14 mouse cellular contexts compared by ENCODE assay signal in the genomic region with DNA sequence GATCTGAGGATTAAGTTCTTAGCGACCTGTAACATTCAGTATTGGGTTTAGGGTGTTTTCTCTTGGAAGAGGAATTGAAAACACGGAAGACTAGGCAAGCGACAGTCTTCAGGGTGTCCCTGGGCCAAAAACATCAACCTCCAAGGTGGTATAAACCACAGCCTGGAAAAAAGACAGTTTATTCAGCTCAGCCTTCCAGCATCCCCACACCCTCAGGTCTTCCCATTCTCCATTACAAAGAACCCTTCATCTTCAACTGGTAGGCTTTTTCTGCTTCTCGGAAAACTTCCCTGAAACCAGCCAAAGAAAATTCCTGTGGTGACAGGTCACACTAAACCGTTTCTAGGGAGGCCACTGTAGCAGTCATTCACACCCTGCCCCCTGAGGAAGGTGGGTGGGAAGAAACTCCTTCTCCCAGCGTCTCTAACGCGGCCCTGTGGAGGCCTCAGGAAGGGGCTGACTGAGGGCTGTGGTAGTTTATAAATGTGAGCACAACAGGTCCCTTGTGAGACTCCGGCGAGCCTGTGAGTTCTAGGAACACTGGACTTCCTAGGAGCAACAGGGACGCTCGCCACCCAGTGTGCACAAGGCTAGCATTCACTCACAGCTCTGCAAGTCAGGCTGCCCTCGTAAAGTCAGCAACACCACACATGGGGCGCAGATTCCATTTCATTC. TPM values are rescaled to one million over a fixed set of nuclear protein-coding genes. Genes with fewer than 3 reads are reported as not detected.
A peak's percentile ranks its signal among the peaks of the same experiment; 100 is the strongest.
DNase-seq lines count a peak whose midpoint lies in the region; ATAC-seq lines count a peak whose summit lies in the region.
"Had no signal": no experiment of that assay in that cellular context is flagged by ENCODE, and none has a peak within 500 bp of the region (broad histone marks: within the 10 kb centered on the region; RNA-seq: fewer than 3 reads in every experiment).

No protein-coding gene starts in this region.

- peak; percentile 47 for DNase-seq in R1 (ENCODE audit: low read depth, low spot score)
- DNase-seq in embryonic facial prominence, embryonic 11.5 days (ENCODE audit: low spot score) = no peak
- DNase-seq in thymus, adult 18-20 months = no peak
- DNase-seq: adrenal gland, postnatal 25 days; cerebellum, adult 8-10 months; layer of hippocampus, postnatal 36 days; lung, adult 2 months; right cerebral cortex, postnatal 14 days had no signal

- H3K27me3 ChIP-seq in intestine, embryonic 16.5 days (replicated peaks; ENCODE audit: control insufficient read depth, insufficient read depth, low read length) = no peaks in the 10 kb centered on the region
- H3K27me3 ChIP-seq in intestine, embryonic 15.5 days (replicated peaks) = no peaks in the 10 kb centered on the region
- no peaks in the 10 kb centered on the region for H3K27me3 ChIP-seq in embryonic facial prominence, embryonic 11.5 days (ENCODE audit: control insufficient read depth, insufficient read depth, low read length)
- no peaks in the 10 kb centered on the region for H3K27me3 ChIP-seq in limb, embryonic 13.5 days
- H3K27me3 ChIP-seq in midbrain, embryonic 16.5 days (ENCODE audit: control insufficient read depth, insufficient read depth, low read depth, low read length) = no peaks in the 10 kb centered on the region
- H3K27me3 ChIP-seq: forebrain, embryonic 15.5 days had no signal

- 0 out of 2 replicates have a peak overlapping the region, but pooled peaks have one; percentile 20 for H3K27ac ChIP-seq in intestine, embryonic 16.5 days (ENCODE audit: low read length)
- H3K27ac ChIP-seq in intestine, embryonic 15.5 days = no peak overlapping the region
- no peak overlapping the region for H3K27ac ChIP-seq in embryonic facial prominence, embryonic 11.5 days (replicated peaks; ENCODE audit: low read depth, low read length)
- peak overlapping the region; percentile 93 for H3K27ac ChIP-seq in limb, embryonic 13.5 days
- H3K27ac ChIP-seq in midbrain, embryonic 16.5 days (ENCODE audit: low read length) = no peak overlapping the region
- H3K27ac ChIP-seq: forebrain, embryonic 15.5 days had no signal

- no peaks in the 10 kb centered on the region for H3K9me3 ChIP-seq in intestine, embryonic 16.5 days (ENCODE audit: control insufficient read depth, low read length)
- H3K9me3 ChIP-seq in intestine, embryonic 15.5 days = no peaks in the 10 kb centered on the region
- no peaks in the 10 kb centered on the region for H3K9me3 ChIP-seq in embryonic facial prominence, embryonic 11.5 days (replicated peaks; ENCODE audit: control insufficient read depth, low read length)
- no peaks in the 10 kb centered on the region for H3K9me3 ChIP-seq in limb, embryonic 13.5 days
- no peaks in the 10 kb centered on the region for H3K9me3 ChIP-seq in midbrain, embryonic 16.5 days (replicated peaks; ENCODE audit: control insufficient read depth, low read length, poor library complexity, severe bottlenecking)
- H3K9me3 ChIP-seq: forebrain, embryonic 15.5 days had no signal

- WGBS in intestine, embryonic 16.5 days = 48% methylated on average over 14 of the region's 14 CpGs
- 42% methylated on average over 14 of the region's 14 CpGs for WGBS in intestine, embryonic 15.5 days
- WGBS in embryonic facial prominence, embryonic 11.5 days = 33% methylated on average over 14 of the region's 14 CpGs
- 20% methylated on average over 14 of the region's 14 CpGs for WGBS in limb, embryonic 13.5 days
- 56% methylated on average over 14 of the region's 14 CpGs for WGBS in midbrain, embryonic 16.5 days

- H3K36me3 ChIP-seq in intestine, embryonic 16.5 days (ENCODE audit: control insufficient read depth, insufficient read depth, low read length) = no peaks in the 10 kb centered on the region
- peaks cover 14% of the 10 kb centered on the region; the same call in 1 of the 2 replicates for H3K36me3 ChIP-seq in intestine, embryonic 15.5 days
- H3K36me3 ChIP-seq in embryonic facial prominence, embryonic 11.5 days (replicated peaks; ENCODE audit: control insufficient read depth, insufficient read depth, low read depth, low read length) = no peaks in the 10 kb centered on the region
- peaks cover 18% of the 10 kb centered on the region for H3K36me3 ChIP-seq in limb, embryonic 13.5 days
- H3K36me3 ChIP-seq in midbrain, embryonic 16.5 days (ENCODE audit: control insufficient read depth, insufficient read depth, low read length) = peaks cover 9% of the 10 kb centered on the region

- H3K4me2 ChIP-seq in intestine, embryonic 16.5 days (ENCODE audit: low read depth, low read length) = no peak overlapping the region
- no peak overlapping the region for H3K4me2 ChIP-seq in intestine, embryonic 15.5 days (replicated peaks)
- H3K4me2 ChIP-seq in embryonic facial prominence, embryonic 11.5 days (ENCODE audit: low read depth, low read length) = no peak overlapping the region
- H3K4me2 ChIP-seq in limb, embryonic 13.5 days (replicated peaks) = peak overlapping the region; percentile 19; the same call in 1 of the 2 replicates
- no peak overlapping the region for H3K4me2 ChIP-seq in midbrain, embryonic 16.5 days (ENCODE audit: low read length)
- H3K4me2 ChIP-seq: forebrain, embryonic 15.5 days had no signal

- no peak overlapping the region for H3K4me3 ChIP-seq in intestine, embryonic 16.5 days (ENCODE audit: low read length)
- no peak overlapping the region for H3K4me3 ChIP-seq in intestine, embryonic 15.5 days (replicated peaks)
- H3K4me3 ChIP-seq in embryonic facial prominence, embryonic 11.5 days (ENCODE audit: low read depth, low read length) = no peak overlapping the region
- no peak overlapping the region for H3K4me3 ChIP-seq in limb, embryonic 13.5 days
- H3K4me3 ChIP-seq in midbrain, embryonic 16.5 days (ENCODE audit: low read depth, low read length) = no peak overlapping the region
- H3K4me3 ChIP-seq: forebrain, embryonic 15.5 days; myocyte had no signal

- no peaks in the 10 kb centered on the region for H3K4me1 ChIP-seq in intestine, embryonic 16.5 days (ENCODE audit: control insufficient read depth, insufficient read depth, low read length)
- H3K4me1 ChIP-seq in intestine, embryonic 15.5 days (replicated peaks) = peaks cover 2% of the 10 kb centered on the region; the same call in 1 of the 2 replicates
- no peaks in the 10 kb centered on the region for H3K4me1 ChIP-seq in embryonic facial prominence, embryonic 11.5 days (ENCODE audit: control insufficient read depth, insufficient read depth, low read length)
- peaks cover 41% of the 10 kb centered on the region for H3K4me1 ChIP-seq in limb, embryonic 13.5 days
- H3K4me1 ChIP-seq in midbrain, embryonic 16.5 days (ENCODE audit: control insufficient read depth, insufficient read depth, low read length) = no peaks in the 10 kb centered on the region
- H3K4me1 ChIP-seq: forebrain, embryonic 15.5 days had no signal

- ATAC-seq in intestine, embryonic 16.5 days = no peak
- no peak for ATAC-seq in intestine, embryonic 15.5 days
- no peak for ATAC-seq in embryonic facial prominence, embryonic 11.5 days (replicated peaks; ENCODE audit: insufficient number of reproducible peaks, low FRiP score, low TSS enrichment, low read depth)
- ATAC-seq in limb, embryonic 13.5 days (ENCODE audit: low FRiP score, low read depth) = peak; percentile 91
- ATAC-seq in midbrain, embryonic 16.5 days = no peak
- ATAC-seq: forebrain, embryonic 15.5 days had no signal

- H3K9ac ChIP-seq in intestine, embryonic 16.5 days (ENCODE audit: low read depth, low read length) = no peak overlapping the region; the same call in 1 of the 2 replicates
- H3K9ac ChIP-seq in intestine, embryonic 15.5 days = no peak overlapping the region
- H3K9ac ChIP-seq in embryonic facial prominence, embryonic 11.5 days (replicated peaks; ENCODE audit: low read length) = peak overlapping the region; percentile 5; the same call in 1 of the 2 replicates
- no peak overlapping the region for H3K9ac ChIP-seq in limb, embryonic 13.5 days
- no peak overlapping the region for H3K9ac ChIP-seq in midbrain, embryonic 16.5 days (ENCODE audit: low read depth, low read length)
- H3K9ac ChIP-seq: forebrain, embryonic 15.5 days had no signal

RNA-seq across cellular contexts. Expression of a gene that starts 20.7 kb away (rescaled TPM):
- polyA plus RNA-seq in intestine, embryonic 16.5 days (2015; fragmentation: Nextera tagmentation; extraction: Ambion mirVana) = 0.22 and 0.45 TPM in 2 replicates
- 0.15 and 0.29 TPM in 2 replicates for polyA plus RNA-seq in intestine, embryonic 15.5 days (2015; fragmentation: Nextera tagmentation; extraction: Ambion mirVana)
- polyA plus RNA-seq in embryonic facial prominence, embryonic 11.5 days (2014; fragmentation: Nextera tagmentation; extraction: Ambion mirVana) = 0.07 and 0.20 TPM in 2 replicates
- polyA plus RNA-seq in limb, embryonic 13.5 days (2015; fragmentation: Nextera tagmentation; extraction: Ambion mirVana) = 2.5 and 2.8 TPM in 2 replicates
- polyA plus RNA-seq in midbrain, embryonic 16.5 days (2015; fragmentation: Nextera tagmentation; extraction: Ambion mirVana) = 1.9 and 3.9 TPM in 2 replicates
- polyA plus RNA-seq: myocyte had no signal

RNA-seq across cellular contexts. Expression of a gene that starts 32.3 kb away (rescaled TPM):
- polyA plus RNA-seq in intestine, embryonic 16.5 days (2015; fragmentation: Nextera tagmentation; extraction: Ambion mirVana) = not detected in 2 replicates
- not detected in 2 replicates for polyA plus RNA-seq in intestine, embryonic 15.5 days (2015; fragmentation: Nextera tagmentation; extraction: Ambion mirVana)
- not detected in 2 replicates for polyA plus RNA-seq in embryonic facial prominence, embryonic 11.5 days (2014; fragmentation: Nextera tagmentation; extraction: Ambion mirVana)
- not detected in 2 replicates for polyA plus RNA-seq in limb, embryonic 13.5 days (2015; fragmentation: Nextera tagmentation; extraction: Ambion mirVana)
- polyA plus RNA-seq in midbrain, embryonic 16.5 days (2015; fragmentation: Nextera tagmentation; extraction: Ambion mirVana) = not detected in 2 replicates
- polyA plus RNA-seq: forebrain, embryonic 15.5 days; myocyte had no signal

RNA-seq across cellular contexts. Expression of a gene that starts 40.2 kb away (rescaled TPM):
- not detected in 2 replicates for polyA plus RNA-seq in intestine, embryonic 16.5 days (2015; fragmentation: Nextera tagmentation; extraction: Ambion mirVana)
- not detected in 2 replicates for polyA plus RNA-seq in intestine, embryonic 15.5 days (2015; fragmentation: Nextera tagmentation; extraction: Ambion mirVana)
- polyA plus RNA-seq in embryonic facial prominence, embryonic 11.5 days (2014; fragmentation: Nextera tagmentation; extraction: Ambion mirVana) = not detected in 2 replicates
- polyA plus RNA-seq in limb, embryonic 13.5 days (2015; fragmentation: Nextera tagmentation; extraction: Ambion mirVana) = 0.51 TPM in 1 of 2 replicates, not detected in the other
- not detected in 2 replicates for polyA plus RNA-seq in midbrain, embryonic 16.5 days (2015; fragmentation: Nextera tagmentation; extraction: Ambion mirVana)
- polyA plus RNA-seq: forebrain, embryonic 15.5 days; myocyte had no signal

RNA-seq across cellular contexts. Expression of a gene that starts 49.7 kb away (rescaled TPM):
- not detected in 2 replicates for polyA plus RNA-seq in intestine, embryonic 16.5 days (2015; fragmentation: Nextera tagmentation; extraction: Ambion mirVana)
- polyA plus RNA-seq in intestine, embryonic 15.5 days (2015; fragmentation: Nextera tagmentation; extraction: Ambion mirVana) = not detected in 2 replicates
- polyA plus RNA-seq in embryonic facial prominence, embryonic 11.5 days (2014; fragmentation: Nextera tagmentation; extraction: Ambion mirVana) = not detected in 2 replicates
- not detected in 2 replicates for polyA plus RNA-seq in limb, embryonic 13.5 days (2015; fragmentation: Nextera tagmentation; extraction: Ambion mirVana)
- not detected in 2 replicates for polyA plus RNA-seq in midbrain, embryonic 16.5 days (2015; fragmentation: Nextera tagmentation; extraction: Ambion mirVana)
- polyA plus RNA-seq: forebrain, embryonic 15.5 days; lung, adult 2 months; myocyte had no signal

Comparison
In these comparisons a context has a peak if more than half of its experiments do, and no peak if none do; other contexts are left out.
1. H3K27ac ChIP-seq: peak in intestine, embryonic 16.5 days (single experiment) and limb, embryonic 13.5 days (single experiment); none in intestine, embryonic 15.5 days (single experiment), embryonic facial prominence, embryonic 11.5 days (single experiment) and midbrain, embryonic 16.5 days (single experiment).